Mouse (Mus musculus) embryo, embryonic 9.5 days (tissue): ENCODE data around the gene Fes.
"Not testable (repeated sequence)": the region's sequence is repeated elsewhere in the genome, so short reads cannot be mapped to it uniquely, and the experiment has no call there.

Experiments used
- DNase-seq: peaks from one replicate; pipeline ENCODE4 v3.0.0-alpha.2; 2017; ENCODE audit errors: extremely low spot score

Gene Fes

GRCm38 (mm10) chr7:80404101-80404894 is 16.6 kb upstream of the Fes start:
- DNase-seq = no peak

GRCm38 (mm10) chr7:80403551-80403950 is 15.8 kb upstream of the Fes start:
- DNase-seq = no peak

- peak; percentile 71 for DNase-seq
These were observed 15.0 kb upstream of the Fes start for GRCm38 (mm10) chr7:80402651-80403321.

- peak; percentile 65 for DNase-seq
These were observed 14.3 kb upstream of the Fes start for GRCm38 (mm10) chr7:80401860-80402641.

- no peak for DNase-seq
These were observed 13.5 kb upstream of the Fes start for GRCm38 (mm10) chr7:80401041-80401859.

GRCm38 (mm10) chr7:80400571-80400970 is 12.8 kb upstream of the Fes start:
- no peak for DNase-seq

GRCm38 (mm10) chr7:80400099-80400498 is 12.4 kb upstream of the Fes start:
- DNase-seq = no peak

- DNase-seq = no peak
These were observed 11.1 kb upstream of the Fes start for GRCm38 (mm10) chr7:80398654-80399444.

GRCm38 (mm10) chr7:80397986-80398385 is 10.2 kb upstream of the Fes start:
- DNase-seq = no peak

GRCm38 (mm10) chr7:80396427-80396826 is 8.7 kb upstream of the Fes start:
- DNase-seq = not testable (repeated sequence)

GRCm38 (mm10) chr7:80394600-80394999 is 6.9 kb upstream of the Fes start:
- DNase-seq = no peak

GRCm38 (mm10) chr7:80392119-80392518 is 4.4 kb upstream of the Fes start:
- no peak for DNase-seq

- peak; percentile 44 for DNase-seq
These were observed 613 bp downstream of the Fes start for GRCm38 (mm10) chr7:80387033-80387632.

GRCm38 (mm10) chr7:80386235-80386930 is 1.4 kb downstream of the Fes start:
- DNase-seq = peak; percentile 92

- DNase-seq = no peak
These were observed 4.8 kb downstream of the Fes start for GRCm38 (mm10) chr7:80382919-80383318.

- no peak for DNase-seq
These were observed 8.2 kb downstream of the Fes start for GRCm38 (mm10) chr7:80379531-80379930.

- peak; percentile 53 for DNase-seq
These were observed 10.3 kb downstream of the Fes start for GRCm38 (mm10) chr7:80377471-80377870.

GRCm38 (mm10) chr7:80376192-80376591 is 11.6 kb downstream of the Fes start:
- DNase-seq = no peak

- no peak for DNase-seq
These were observed 12.2 kb downstream of the Fes start for GRCm38 (mm10) chr7:80375376-80376039.
